ENCODE assay signal across 26 mouse cellular contexts in genomic region chr16:91630584-91630983, GRCm38 (mm10).
"Had no signal": no experiment of that assay in that cellular context is flagged by ENCODE, and none has a peak within 500 bp of the region (broad histone marks: within the 10 kb centered on the region; RNA-seq: fewer than 3 reads in every experiment).

No protein-coding gene starts in this region.

- H3K27me3 ChIP-seq: heart, embryonic 13.5 days; heart, embryonic 15.5 days; kidney, embryonic 15.5 days; limb, embryonic 13.5 days; limb, embryonic 15.5 days; liver, embryonic 12.5 days had no signal

- H3K4me3 ChIP-seq: gastrocnemius, adult 2 months; heart, adult 2 months; heart, embryonic 13.5 days; heart, embryonic 15.5 days; kidney, embryonic 15.5 days; limb, embryonic 13.5 days; limb, embryonic 15.5 days; liver, embryonic 12.5 days had no signal

- H3K9me3 ChIP-seq: heart, embryonic 13.5 days; heart, embryonic 15.5 days; kidney, embryonic 15.5 days; limb, embryonic 13.5 days; limb, embryonic 15.5 days; liver, embryonic 12.5 days had no signal

- H3K27ac ChIP-seq: gastrocnemius, adult 2 months; heart, adult 2 months; heart, embryonic 13.5 days; heart, embryonic 15.5 days; hindbrain, embryonic 14.5 days; hindbrain, postnatal 0 days; kidney, embryonic 15.5 days; kidney, postnatal 0 days; limb, embryonic 13.5 days; limb, embryonic 15.5 days; liver, embryonic 12.5 days had no signal

- H3K9ac ChIP-seq: heart, embryonic 13.5 days; heart, embryonic 15.5 days; hindbrain, embryonic 14.5 days; kidney, embryonic 15.5 days; limb, embryonic 13.5 days; limb, embryonic 15.5 days; liver, embryonic 12.5 days had no signal

- H3K4me2 ChIP-seq: heart, embryonic 11.5 days; heart, embryonic 13.5 days; heart, embryonic 15.5 days; hindbrain, embryonic 14.5 days; kidney, embryonic 15.5 days; limb, embryonic 13.5 days; limb, embryonic 15.5 days; liver, embryonic 12.5 days had no signal

- H3K4me1 ChIP-seq: heart, embryonic 13.5 days; heart, embryonic 15.5 days; kidney, embryonic 15.5 days; limb, embryonic 13.5 days; limb, embryonic 15.5 days had no signal

- ATAC-seq: hindbrain, postnatal 0 days; intestine, embryonic 16.5 days; liver, embryonic 12.5 days had no signal

- DNase-seq: gastrocnemius, adult 2 months; gastrocnemius, postnatal 10 days; gastrocnemius, postnatal 36 days; heart, adult 11 months; heart, adult 2 months; heart, postnatal 14 days; heart, postnatal 36 days; kidney, adult 11 months; kidney, adult 2 months; kidney, adult 9 months; kidney, postnatal 14 days; kidney, postnatal 36 days; layer of hippocampus, adult 9-11 months; layer of hippocampus, postnatal 36 days; left cerebral cortex, postnatal 4 days had no signal
